Mouse (Mus musculus) bone marrow, adult 2 months (tissue): ENCODE results near the gene Fyb2.

Source experiments
- CTCF ChIP-seq: fragments of 200-500 bp; IDR thresholded peaks from 2 replicates; pipeline ENCODE4 v1.5.1; 2011; ENCODE audit warnings: low read length, control low read depth; ENCODE audit not compliant: control insufficient read depth, insufficient read depth
- POLR2A ChIP-seq: fragments of 200-500 bp; IDR thresholded peaks from 2 replicates; pipeline ENCODE4 v1.6.1; 2011; ENCODE audit warnings: low read depth, mild to moderate bottlenecking, control low read depth, low read length, borderline replicate concordance; ENCODE audit not compliant: control insufficient read depth

- TF ChIP-seq CTCF = no peak
- TF ChIP-seq POLR2A = no peak
These were observed 117.8 kb downstream of the Fyb2 start for GRCm38 (mm10) chr4:105031104-105031503.
